Mouse (Mus musculus): ENCODE results near the gene Tada2b.

DNA sequence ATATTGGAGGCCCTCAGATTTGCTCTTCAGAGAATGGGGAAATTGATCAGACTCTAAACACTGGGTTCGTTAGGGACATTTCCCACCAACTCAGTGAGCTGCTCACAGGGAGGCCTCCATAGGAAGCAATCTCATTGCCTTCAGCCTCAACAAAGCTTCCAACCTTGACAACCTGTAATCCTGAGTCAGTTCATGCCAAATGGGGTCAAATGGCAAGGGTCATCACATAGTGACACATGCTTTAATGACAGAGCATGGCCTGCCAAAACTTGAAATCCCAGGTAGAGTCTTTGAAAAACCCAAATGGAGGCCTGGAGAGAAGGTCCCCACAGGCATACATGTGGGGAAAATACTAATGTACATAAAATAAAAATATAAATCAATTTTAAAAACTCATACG is 42.8 kb upstream of the Tada2b start:
- TF ChIP-seq ZNF384 (IDR thresholded peaks at IDR 0.05; ENCODE audit: low read depth, low read length), result no peak
- no peak for TF ChIP-seq HCFC1 (IDR thresholded peaks at IDR 0.05; ENCODE audit: borderline replicate concordance, insufficient read depth, low read length)
- no peak for TF ChIP-seq ZC3H11A (IDR thresholded peaks at IDR 0.05; ENCODE audit: borderline replicate concordance, low read depth, low read length)
- no peak for TF ChIP-seq MAFK (IDR thresholded peaks at IDR 0.05; ENCODE audit: insufficient read depth, low read depth, low read length)
- TF ChIP-seq CHD2 (IDR thresholded peaks at IDR 0.05; ENCODE audit: low read depth, low read length), result no peak
